Mouse (Mus musculus): Measurements from ENCODE around the gene Dclk2. TPM values are rescaled to one million over a fixed set of nuclear protein-coding genes. Genes with fewer than 3 reads are reported as not detected.

The Dclk2 gene
- polyA plus RNA-seq, 1 experiment: 7.2 TPM

- Histone ChIP-seq H3K4me1 (ENCODE audit: control insufficient read depth) (no peaks in the 10 kb centered on the region), H3K4me3 (replicated peaks) (no peak overlapping the region), H3K27me3 (ENCODE audit: control insufficient read depth) (no peaks in the 10 kb centered on the region), H3K9me3 (ENCODE audit: control insufficient read depth, low read length) (no peaks in the 10 kb centered on the region), H3K36me3 (ENCODE audit: control insufficient read depth) (no peaks in the 10 kb centered on the region)
- TF ChIP-seq GATA1 (IDR thresholded peaks at IDR 0.05; ENCODE audit: low read length): no peak
- TF ChIP-seq TAL1 (IDR thresholded peaks at IDR 0.05; ENCODE audit: low read length): no peak
Measured at GRCm38 (mm10) chr3:86839606-86840005, 81.0 kb downstream of the Dclk2 start.

GRCm38 (mm10) chr3:86837386-86837785 is 83.3 kb downstream of the Dclk2 start:
- TF ChIP-seq TAL1 (IDR thresholded peaks at IDR 0.05; ENCODE audit: low read length): no peak
- no peak for TF ChIP-seq GATA1 (IDR thresholded peaks at IDR 0.05; ENCODE audit: low read length)
- H3K4me3 ChIP-seq (replicated peaks): no peak overlapping the region
- no peaks in the 10 kb centered on the region for H3K27me3 ChIP-seq (ENCODE audit: control insufficient read depth)
- H3K9me3 ChIP-seq (ENCODE audit: control insufficient read depth, low read length): no peaks in the 10 kb centered on the region
- no peaks in the 10 kb centered on the region for H3K4me1 ChIP-seq (ENCODE audit: control insufficient read depth)
- H3K36me3 ChIP-seq (ENCODE audit: control insufficient read depth): no peaks in the 10 kb centered on the region

- no peaks in the 10 kb centered on the region for H3K9me3 ChIP-seq (ENCODE audit: control insufficient read depth, low read length)
- no peak for TF ChIP-seq TAL1 (IDR thresholded peaks at IDR 0.05; ENCODE audit: low read length)
- TF ChIP-seq GATA1 (IDR thresholded peaks at IDR 0.05; ENCODE audit: low read length): no peak
- H3K27me3 ChIP-seq (ENCODE audit: control insufficient read depth): no peaks in the 10 kb centered on the region
Measured at GRCm38 (mm10) chr3:86835180-86835579, 85.5 kb downstream of the Dclk2 start.

GRCm38 (mm10) chr3:86834341-86834740 is 86.3 kb downstream of the Dclk2 start:
- no peaks in the 10 kb centered on the region for H3K9me3 ChIP-seq (ENCODE audit: control insufficient read depth, low read length)
- TF ChIP-seq GATA1 (IDR thresholded peaks at IDR 0.05; ENCODE audit: low read length): no peak
- TF ChIP-seq TAL1 (IDR thresholded peaks at IDR 0.05; ENCODE audit: low read length): no peak
- no peaks in the 10 kb centered on the region for H3K36me3 ChIP-seq (ENCODE audit: control insufficient read depth)
- H3K4me3 ChIP-seq (replicated peaks): no peak overlapping the region
- no peaks in the 10 kb centered on the region for H3K4me1 ChIP-seq (ENCODE audit: control insufficient read depth)
- no peaks in the 10 kb centered on the region for H3K27me3 ChIP-seq (ENCODE audit: control insufficient read depth)

More at GRCm38 (mm10) chr3:86835180-86835579, 85.5 kb downstream of the Dclk2 start:
- no peaks in the 10 kb centered on the region for H3K36me3 ChIP-seq (ENCODE audit: control insufficient read depth)
- H3K4me1 ChIP-seq (ENCODE audit: control insufficient read depth): no peaks in the 10 kb centered on the region
- H3K4me3 ChIP-seq (replicated peaks): no peak overlapping the region

GRCm38 (mm10) chr3:86832591-86833267 is 87.9 kb downstream of the Dclk2 start:
- no peak overlapping the region for H3K4me3 ChIP-seq (replicated peaks)
- H3K9me3 ChIP-seq (ENCODE audit: control insufficient read depth, low read length): no peaks in the 10 kb centered on the region
- H3K36me3 ChIP-seq (ENCODE audit: control insufficient read depth): no peaks in the 10 kb centered on the region
- H3K4me1 ChIP-seq (ENCODE audit: control insufficient read depth): no peaks in the 10 kb centered on the region
- TF ChIP-seq GATA1 (IDR thresholded peaks at IDR 0.05; ENCODE audit: low read length): no peak
- no peaks in the 10 kb centered on the region for H3K27me3 ChIP-seq (ENCODE audit: control insufficient read depth)

- TF ChIP-seq GATA1 (IDR thresholded peaks at IDR 0.05; ENCODE audit: low read length) (no peak), TAL1 (IDR thresholded peaks at IDR 0.05; ENCODE audit: low read length) (no peak)
- Histone ChIP-seq H3K4me1 (ENCODE audit: control insufficient read depth) (no peaks in the 10 kb centered on the region), H3K9me3 (ENCODE audit: control insufficient read depth, low read length) (no peaks in the 10 kb centered on the region), H3K4me3 (replicated peaks) (no peak overlapping the region), H3K36me3 (ENCODE audit: control insufficient read depth) (no peaks in the 10 kb centered on the region), H3K27me3 (ENCODE audit: control insufficient read depth) (no peaks in the 10 kb centered on the region)
Measured at GRCm38 (mm10) chr3:86832115-86832514, 88.5 kb downstream of the Dclk2 start.

GRCm38 (mm10) chr3:86827506-86827905 is 93.1 kb downstream of the Dclk2 start:
- Histone ChIP-seq H3K36me3 (ENCODE audit: control insufficient read depth) (no peaks in the 10 kb centered on the region), H3K9me3 (ENCODE audit: control insufficient read depth, low read length) (no peaks in the 10 kb centered on the region), H3K27me3 (ENCODE audit: control insufficient read depth) (no peaks in the 10 kb centered on the region), H3K4me3 (replicated peaks) (no peak overlapping the region), H3K4me1 (ENCODE audit: control insufficient read depth) (no peaks in the 10 kb centered on the region)
- TF ChIP-seq GATA1 (IDR thresholded peaks at IDR 0.05; ENCODE audit: low read length) (no peak), TAL1 (IDR thresholded peaks at IDR 0.05; ENCODE audit: low read length) (no peak)

- no peaks in the 10 kb centered on the region for H3K4me1 ChIP-seq (ENCODE audit: control insufficient read depth)
- H3K4me3 ChIP-seq (replicated peaks): no peak overlapping the region
- H3K36me3 ChIP-seq (ENCODE audit: control insufficient read depth): no peaks in the 10 kb centered on the region
- H3K27me3 ChIP-seq (ENCODE audit: control insufficient read depth): no peaks in the 10 kb centered on the region
- H3K9me3 ChIP-seq (ENCODE audit: control insufficient read depth, low read length): no peaks in the 10 kb centered on the region
- no peak for TF ChIP-seq GATA1 (IDR thresholded peaks at IDR 0.05; ENCODE audit: low read length)
- TF ChIP-seq TAL1 (IDR thresholded peaks at IDR 0.05; ENCODE audit: low read length): no peak
Measured at GRCm38 (mm10) chr3:86821383-86821782, 99.3 kb downstream of the Dclk2 start.

GRCm38 (mm10) chr3:86820344-86820743 is 100.3 kb downstream of the Dclk2 start:
- Histone ChIP-seq H3K36me3 (ENCODE audit: control insufficient read depth) (no peaks in the 10 kb centered on the region), H3K9me3 (ENCODE audit: control insufficient read depth, low read length) (no peaks in the 10 kb centered on the region), H3K4me3 (replicated peaks) (no peak overlapping the region), H3K27me3 (ENCODE audit: control insufficient read depth) (no peaks in the 10 kb centered on the region), H3K4me1 (ENCODE audit: control insufficient read depth) (no peaks in the 10 kb centered on the region)
- TF ChIP-seq TAL1 (IDR thresholded peaks at IDR 0.05; ENCODE audit: low read length) (no peak), GATA1 (IDR thresholded peaks at IDR 0.05; ENCODE audit: low read length) (no peak)

- Histone ChIP-seq H3K9me3 (ENCODE audit: control insufficient read depth, low read length) (no peaks in the 10 kb centered on the region), H3K4me3 (replicated peaks) (no peak overlapping the region), H3K36me3 (ENCODE audit: control insufficient read depth) (no peaks in the 10 kb centered on the region), H3K27me3 (ENCODE audit: control insufficient read depth) (no peaks in the 10 kb centered on the region), H3K4me1 (ENCODE audit: control insufficient read depth) (no peaks in the 10 kb centered on the region)
- no peak for TF ChIP-seq GATA1 (IDR thresholded peaks at IDR 0.05; ENCODE audit: low read length)
Measured at GRCm38 (mm10) chr3:86819372-86819771, 101.3 kb downstream of the Dclk2 start.
